Mouse (Mus musculus): ENCODE results near the gene Tgm5. TPM values are rescaled to one million over a fixed set of nuclear protein-coding genes. Genes with fewer than 3 reads are reported as not detected.
A peak's percentile ranks its signal among the peaks of the same experiment; 100 is the strongest.
"Not testable (repeated sequence)": the region's sequence is repeated elsewhere in the genome, so short reads cannot be mapped to it uniquely, and the experiment has no call there.

Gene Tgm5
- total RNA-seq (2015): not detected in 2 replicates
- not detected in 2 replicates for total RNA-seq (2017)

- ATAC-seq (replicated peaks; ENCODE audit: poor library complexity): no peak
Measured at GRCm38 (mm10) chr2:121085480-121086185, at the start of gene Tgm5. Gene Tgm5, minus strand, starts transcription at chr2:121085841.

GRCm38 (mm10) chr2:121132822-121133221 is 47.2 kb upstream of the Tgm5 start:
- no peak for ATAC-seq (replicated peaks; ENCODE audit: poor library complexity)

- ATAC-seq (replicated peaks; ENCODE audit: poor library complexity): no peak
Measured at GRCm38 (mm10) chr2:121128865-121129620, 43.4 kb upstream of the Tgm5 start.

GRCm38 (mm10) chr2:121127536-121127935 is 41.9 kb upstream of the Tgm5 start:
- ATAC-seq (replicated peaks; ENCODE audit: poor library complexity): no peak

GRCm38 (mm10) chr2:121126302-121126701 is 40.7 kb upstream of the Tgm5 start:
- not testable (repeated sequence) for ATAC-seq (replicated peaks; ENCODE audit: poor library complexity)

GRCm38 (mm10) chr2:121119260-121119659 is 33.6 kb upstream of the Tgm5 start:
- ATAC-seq (replicated peaks; ENCODE audit: poor library complexity): no peak

- ATAC-seq (replicated peaks; ENCODE audit: poor library complexity): no peak
Measured at GRCm38 (mm10) chr2:121115418-121115817, 29.8 kb upstream of the Tgm5 start.

- ATAC-seq (replicated peaks; ENCODE audit: poor library complexity): no peak
Measured at GRCm38 (mm10) chr2:121109695-121110094, 24.1 kb upstream of the Tgm5 start, which contains the start of gene Tgm7. Gene Tgm7, minus strand, starts transcription at chr2:121109795.

- 0 out of 2 replicates have a peak, but pooled peaks have one; percentile 37 for ATAC-seq (replicated peaks; ENCODE audit: poor library complexity)
Measured at GRCm38 (mm10) chr2:121105940-121106339, 20.3 kb upstream of the Tgm5 start.

- ATAC-seq (replicated peaks; ENCODE audit: poor library complexity): peak; percentile 88
Measured at GRCm38 (mm10) chr2:121102051-121102450, 16.4 kb upstream of the Tgm5 start.

GRCm38 (mm10) chr2:121089751-121090150 is 4.1 kb upstream of the Tgm5 start:
- no peak for ATAC-seq (replicated peaks; ENCODE audit: poor library complexity)

GRCm38 (mm10) chr2:121088507-121088906 is 2.9 kb upstream of the Tgm5 start:
- ATAC-seq (replicated peaks; ENCODE audit: poor library complexity): no peak

- peak; percentile 97 for ATAC-seq (replicated peaks; ENCODE audit: poor library complexity)
Measured at GRCm38 (mm10) chr2:121082626-121083025, 3.0 kb downstream of the Tgm5 start.

GRCm38 (mm10) chr2:121074747-121075146 is 10.9 kb downstream of the Tgm5 start:
- no peak for ATAC-seq (replicated peaks; ENCODE audit: poor library complexity)

GRCm38 (mm10) chr2:121071871-121072270 is 13.8 kb downstream of the Tgm5 start:
- ATAC-seq (replicated peaks; ENCODE audit: poor library complexity): no peak

- ATAC-seq (replicated peaks; ENCODE audit: poor library complexity): no peak
Measured at GRCm38 (mm10) chr2:121069506-121069905, 16.1 kb downstream of the Tgm5 start.

GRCm38 (mm10) chr2:121067116-121067515 is 18.5 kb downstream of the Tgm5 start:
- ATAC-seq (replicated peaks; ENCODE audit: poor library complexity): no peak

GRCm38 (mm10) chr2:121061315-121061714 is 24.3 kb downstream of the Tgm5 start:
- no peak for ATAC-seq (replicated peaks; ENCODE audit: poor library complexity)

- no peak for ATAC-seq (replicated peaks; ENCODE audit: poor library complexity)
Measured at GRCm38 (mm10) chr2:121057997-121058396, 27.6 kb downstream of the Tgm5 start.

GRCm38 (mm10) chr2:121055915-121056314 is 29.7 kb downstream of the Tgm5 start:
- peak; percentile 93 for ATAC-seq (replicated peaks; ENCODE audit: poor library complexity)

GRCm38 (mm10) chr2:121054060-121054459 is 31.6 kb downstream of the Tgm5 start:
- ATAC-seq (replicated peaks; ENCODE audit: poor library complexity): peak; percentile 52; the same call in 1 of the 2 replicates

GRCm38 (mm10) chr2:121052176-121052575 is 33.5 kb downstream of the Tgm5 start:
- ATAC-seq (replicated peaks; ENCODE audit: poor library complexity): no peak

Data from megakaryocyte progenitor cell, adult 5-6 weeks (primary cell).